Mouse (Mus musculus) stomach, postnatal 0 days (tissue): ENCODE data around the gene Egfl7.

Source experiments
- CTCF ChIP-seq: IDR thresholded peaks from 2 replicates; pipeline ENCODE4 v1.5.1; 2016; ENCODE audit warnings: antibody characterized with exemption, low read depth, mild to moderate bottlenecking, moderate library complexity
- EP300 ChIP-seq: optimal IDR thresholded peaks from 2 replicates; pipeline ENCODE3; 2016; ENCODE audit warnings: antibody characterized with exemption

DNA sequence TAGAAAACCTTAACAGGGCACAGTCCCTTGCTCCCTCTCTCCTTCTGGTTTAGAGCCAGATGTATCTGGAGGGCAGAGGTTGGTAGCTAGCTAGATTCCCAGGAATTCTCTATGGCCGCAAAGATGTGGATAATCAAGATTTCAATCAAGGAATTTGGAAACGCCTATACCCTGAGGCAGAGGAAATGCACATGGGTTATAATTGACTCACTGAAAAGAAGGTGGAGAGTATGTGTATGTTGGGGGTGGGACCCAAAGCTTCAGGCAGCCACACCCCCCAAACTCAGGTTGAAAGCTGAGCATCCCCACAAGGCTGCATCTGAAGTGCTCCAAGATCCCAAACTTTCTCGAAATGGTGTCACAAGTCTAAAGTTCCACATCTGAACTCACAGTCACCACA lies 18.6 kb downstream of the Egfl7 start:
- TF ChIP-seq CTCF (no peak), EP300 (no peak)
